Mouse (Mus musculus) left cerebral cortex, adult 9 months (tissue): ENCODE data around the gene Nkiras2.
"Not testable (repeated sequence)": the region's sequence is repeated elsewhere in the genome, so short reads cannot be mapped to it uniquely, and the experiment has no call there.

Source experiments
- DNase-seq, 2 experiments: peaks; one replicate each; pipeline ENCODE4 v3.0.0; 2022; ENCODE audit warnings: low spot score in 2 of 2

The Nkiras2 gene

GRCm38 (mm10) chr11:100598074-100598473, 21.0 kb upstream of the Nkiras2 start:
- no peak for DNase-seq

- DNase-seq: no peak
Measured at GRCm38 (mm10) chr11:100601372-100601771, 17.7 kb upstream of the Nkiras2 start.

GRCm38 (mm10) chr11:100603155-100603554, 15.9 kb upstream of the Nkiras2 start:
- DNase-seq: no peak

GRCm38 (mm10) chr11:100603813-100604212, 15.2 kb upstream of the Nkiras2 start:
- no peak for DNase-seq

- no peak for DNase-seq
Measured at GRCm38 (mm10) chr11:100604321-100605005, 14.6 kb upstream of the Nkiras2 start.

- no peak for DNase-seq
Measured at GRCm38 (mm10) chr11:100605451-100605850, 13.6 kb upstream of the Nkiras2 start.

GRCm38 (mm10) chr11:100607121-100607520, 11.9 kb upstream of the Nkiras2 start:
- DNase-seq: no peak

- DNase-seq: no peak
Measured at GRCm38 (mm10) chr11:100608796-100609195, 10.2 kb upstream of the Nkiras2 start.

- no peak for DNase-seq
Measured at GRCm38 (mm10) chr11:100609355-100609996, 9.6 kb upstream of the Nkiras2 start.

- no peak for DNase-seq
Measured at GRCm38 (mm10) chr11:100609997-100610680, 8.9 kb upstream of the Nkiras2 start.

GRCm38 (mm10) chr11:100611627-100612026, 7.4 kb upstream of the Nkiras2 start:
- no peak for DNase-seq

GRCm38 (mm10) chr11:100613241-100613640, 5.8 kb upstream of the Nkiras2 start:
- no peak for DNase-seq

GRCm38 (mm10) chr11:100616332-100616731, 2.7 kb upstream of the Nkiras2 start:
- DNase-seq: no peak

GRCm38 (mm10) chr11:100616836-100617235, 2.2 kb upstream of the Nkiras2 start:
- not testable (repeated sequence) for DNase-seq

- no peak for DNase-seq
Measured at GRCm38 (mm10) chr11:100617480-100617879, 1.6 kb upstream of the Nkiras2 start.

GRCm38 (mm10) chr11:100619485-100619975, 486 bp downstream of the Nkiras2 start:
- DNase-seq: peak; percentile 91 to 97

GRCm38 (mm10) chr11:100619982-100620381, 938 bp downstream of the Nkiras2 start, which contains the start of gene Dnajc7:
Gene Dnajc7 (minus strand): TSS chr11:100620168.
- DNase-seq: no peak

- peak; percentile 86 to 95 for DNase-seq
Measured at GRCm38 (mm10) chr11:100622714-100623113, 3.7 kb downstream of the Nkiras2 start.

- no peak for DNase-seq
Measured at GRCm38 (mm10) chr11:100623867-100624266, 4.8 kb downstream of the Nkiras2 start.

GRCm38 (mm10) chr11:100625754-100626700, 7.0 kb downstream of the Nkiras2 start:
- no peak for DNase-seq

- peak in 1 of 2 experiments; percentile 68 for DNase-seq
Measured at GRCm38 (mm10) chr11:100626701-100627195, 7.7 kb downstream of the Nkiras2 start.
